Mouse (Mus musculus): Measurements from ENCODE around the gene Dpp6.

- TF ChIP-seq CTCF (IDR thresholded peaks at IDR 0.05; ENCODE audit: low read depth) = no peak
- no peak for TF ChIP-seq EP300 (optimal IDR thresholded peaks at IDR 0.05)
Measured at GRCm38 (mm10) chr5:27310217-27310616, 493.2 kb downstream of the Dpp6 start.
